Mouse (Mus musculus) left cerebral cortex, adult 9 months (tissue): ENCODE measurements around the gene Pogk.

ENCODE experiments used
- DNase-seq, 2 experiments: peaks; one replicate each; pipeline ENCODE4 v3.0.0; 2022; ENCODE audit warnings: low spot score in 2 of 2

Gene Pogk

DNA sequence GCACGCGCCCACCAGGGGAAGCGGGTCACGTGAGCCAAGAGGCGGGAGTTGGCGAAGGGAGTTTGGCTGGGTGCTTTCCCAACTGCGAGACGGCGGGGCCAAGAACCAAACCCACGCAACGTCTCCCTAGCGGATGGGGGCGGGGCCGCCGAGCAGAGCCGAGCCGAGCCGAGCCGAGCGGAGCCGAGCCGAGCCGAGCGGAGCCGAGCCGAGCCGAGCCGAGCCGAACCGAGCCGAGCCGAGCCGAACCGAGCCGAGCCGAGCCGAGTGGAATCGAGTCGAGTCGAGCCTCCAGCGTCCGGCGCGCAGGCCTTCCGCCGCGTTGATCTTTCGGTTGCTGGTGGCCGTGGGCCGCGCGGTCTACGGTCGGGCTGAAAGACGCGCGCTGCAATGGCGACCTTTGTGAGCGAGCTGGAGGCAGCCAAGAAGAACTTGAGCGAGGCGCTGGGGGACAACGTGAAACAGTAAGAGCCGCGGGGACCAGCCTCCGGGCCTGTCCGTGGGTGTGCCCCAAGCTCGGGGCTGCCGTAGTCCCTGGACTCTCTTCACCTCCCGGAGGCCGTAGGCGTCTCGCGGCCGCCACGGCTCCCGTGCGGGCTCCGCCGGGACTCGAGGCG, 30.5 kb downstream of the Pogk start, which contains the start of gene Tada1:
Gene Tada1 (plus strand): TSS at position 85 of the 617 bp plus-strand sequence.
- DNase-seq: peak; percentile 86 to 94

DNA sequence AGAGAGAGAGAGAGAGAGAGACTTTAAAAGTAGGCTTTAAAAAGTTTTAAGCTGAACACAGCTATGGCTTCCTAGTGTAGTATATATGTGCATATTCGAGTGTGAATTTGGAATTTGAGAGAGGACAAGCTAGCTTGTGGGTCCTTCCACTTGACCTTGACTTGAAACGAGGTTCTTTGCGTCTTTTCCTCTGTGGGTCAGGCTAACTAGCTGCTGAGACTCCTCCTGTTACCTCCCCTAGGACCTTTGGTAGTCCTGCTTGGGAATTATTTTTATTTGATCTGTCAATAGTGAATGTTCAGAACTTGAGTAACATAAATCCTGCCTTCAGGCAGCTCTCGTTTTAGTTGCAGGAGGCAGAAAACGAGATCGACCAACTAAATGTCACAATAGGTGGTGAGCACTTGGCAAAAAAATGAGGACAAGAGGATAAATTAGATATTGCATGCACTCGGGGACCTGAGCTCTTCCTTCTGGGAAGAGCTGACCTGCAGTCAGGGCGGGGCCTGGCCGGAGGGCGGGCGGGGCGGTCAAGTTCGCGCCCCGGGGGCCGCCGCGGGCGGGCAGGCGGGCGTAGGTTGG, 31.1 kb downstream of the Pogk start:
- no peak for DNase-seq

DNA sequence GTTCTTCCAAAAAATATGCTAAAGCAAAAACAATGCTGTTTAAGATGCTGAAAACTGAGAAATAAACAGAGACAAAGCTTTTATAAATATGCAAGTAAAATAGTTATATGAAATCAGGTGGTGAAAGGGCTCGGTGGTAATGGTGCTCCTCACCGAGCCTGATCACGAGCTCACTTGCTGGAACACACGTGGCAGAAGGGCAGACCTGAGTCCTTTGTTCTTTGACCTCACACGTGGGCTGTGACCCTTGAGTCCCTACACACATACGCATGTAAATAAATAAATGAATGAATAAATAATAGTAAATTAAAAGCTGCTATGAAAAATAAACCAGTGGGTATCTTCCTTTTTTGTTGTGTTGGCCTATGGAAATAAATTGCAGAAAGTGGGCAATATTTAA, 32.5 kb downstream of the Pogk start:
- no peak for DNase-seq

DNA sequence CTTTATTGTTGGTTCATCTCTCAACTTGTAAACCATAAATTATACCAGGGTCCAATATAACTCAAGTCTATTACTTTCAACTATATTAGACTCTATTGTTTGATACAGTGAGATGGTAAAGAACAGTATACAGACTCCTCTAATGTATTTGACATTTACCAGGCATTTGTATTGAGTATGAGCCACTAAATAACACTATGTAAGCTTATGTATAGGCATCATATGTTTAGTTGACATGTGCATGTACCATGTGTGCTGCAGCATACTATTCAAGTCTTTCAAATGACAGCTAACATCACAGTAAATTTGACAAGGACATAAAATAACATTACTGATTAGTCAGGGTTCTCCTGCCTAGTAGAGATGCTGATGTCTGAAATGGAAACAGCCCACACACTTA, 46.5 kb downstream of the Pogk start:
- no peak for DNase-seq

DNA sequence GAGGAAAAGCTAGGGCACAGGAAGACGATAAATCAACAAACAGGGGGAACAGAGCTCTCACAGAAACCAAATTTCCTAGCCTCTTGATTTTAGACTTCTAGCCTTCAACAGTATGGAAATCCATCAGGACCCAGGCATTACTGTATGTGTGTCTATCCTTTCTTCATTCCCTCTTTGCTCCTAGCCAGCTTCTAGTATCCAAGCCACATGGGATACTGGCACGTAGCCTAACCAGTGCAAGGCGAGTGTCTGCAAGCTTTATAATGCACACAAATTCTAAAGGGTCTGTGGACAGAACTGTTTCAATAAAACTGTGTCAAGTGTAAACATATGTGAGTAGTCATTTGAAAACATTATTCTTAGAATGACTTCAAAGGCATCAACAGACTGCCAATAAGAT, 47.0 kb downstream of the Pogk start:
- DNase-seq: no peak

DNA sequence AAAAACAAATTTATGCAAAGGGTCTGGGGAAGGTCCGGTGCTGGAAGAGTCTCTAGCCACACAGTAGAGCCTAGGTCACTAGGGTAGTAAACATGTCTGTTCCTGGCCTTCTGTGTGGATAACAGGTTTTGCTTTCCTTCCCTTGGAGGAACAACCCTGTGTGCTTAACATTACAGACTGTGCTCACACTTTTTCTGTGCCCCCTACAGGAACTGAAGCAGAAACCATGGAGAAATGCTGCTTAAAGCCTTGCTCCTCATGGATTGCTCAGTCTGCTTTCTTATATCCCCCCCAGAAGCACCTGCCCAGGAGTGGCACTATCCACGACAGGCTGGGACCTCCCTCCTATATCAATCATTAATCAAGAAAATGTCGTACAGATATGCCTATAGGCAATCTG, 47.8 kb downstream of the Pogk start:
- DNase-seq: no peak

DNA sequence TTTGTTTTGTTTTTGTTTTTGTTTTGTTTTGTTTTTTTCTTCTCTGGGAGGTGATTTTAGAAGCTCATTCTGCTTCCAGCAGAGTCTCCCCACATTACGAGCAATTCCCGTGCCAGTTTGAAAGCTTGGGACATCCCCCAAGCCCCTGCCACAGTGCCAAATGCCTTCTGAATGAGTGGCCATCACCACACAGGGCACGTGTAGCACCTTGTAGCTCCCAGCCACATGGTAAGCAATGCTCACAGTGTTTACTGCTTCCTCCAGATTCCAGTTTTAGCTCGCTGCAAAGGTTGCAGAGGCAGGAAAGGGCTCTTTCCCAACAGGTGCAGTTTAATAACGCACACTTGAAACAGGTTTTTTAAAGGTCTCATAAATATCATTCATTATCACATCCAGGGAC, 48.8 kb downstream of the Pogk start:
- DNase-seq: no peak

DNA sequence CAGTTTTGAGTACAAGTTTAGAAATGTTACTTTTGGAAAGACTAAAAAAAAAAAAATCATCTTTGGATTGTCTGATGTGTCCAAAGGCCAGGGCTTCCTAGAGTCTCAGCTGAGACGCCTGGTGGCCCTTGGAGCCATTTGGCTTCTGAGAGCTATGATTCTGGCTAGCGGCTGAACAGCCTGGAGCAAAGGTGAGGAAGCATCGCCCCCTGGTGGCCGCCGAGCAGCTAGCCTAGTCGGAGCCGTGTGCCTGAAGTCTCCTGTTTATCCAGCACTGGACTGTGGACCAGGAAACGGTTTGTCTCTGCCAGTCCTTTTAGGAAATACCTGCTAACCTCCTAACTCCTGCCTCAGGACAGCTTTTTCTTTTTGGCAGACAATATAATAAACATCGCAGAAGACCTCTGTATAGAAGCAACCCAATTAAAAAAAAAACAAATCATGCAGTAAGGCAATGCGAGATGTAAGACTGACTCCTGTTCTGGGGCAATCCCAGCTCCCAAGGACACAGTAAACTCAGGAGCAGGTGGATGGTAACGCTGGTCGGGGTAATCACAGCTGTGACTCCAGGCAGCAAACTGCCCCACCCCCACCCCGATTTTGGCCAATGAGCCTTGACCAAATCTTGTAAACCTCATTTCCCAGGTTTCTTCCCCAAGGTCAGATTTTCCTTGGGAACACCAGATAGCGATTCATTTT, 49.4 kb downstream of the Pogk start:
- DNase-seq: peak; percentile 36 to 90

DNA sequence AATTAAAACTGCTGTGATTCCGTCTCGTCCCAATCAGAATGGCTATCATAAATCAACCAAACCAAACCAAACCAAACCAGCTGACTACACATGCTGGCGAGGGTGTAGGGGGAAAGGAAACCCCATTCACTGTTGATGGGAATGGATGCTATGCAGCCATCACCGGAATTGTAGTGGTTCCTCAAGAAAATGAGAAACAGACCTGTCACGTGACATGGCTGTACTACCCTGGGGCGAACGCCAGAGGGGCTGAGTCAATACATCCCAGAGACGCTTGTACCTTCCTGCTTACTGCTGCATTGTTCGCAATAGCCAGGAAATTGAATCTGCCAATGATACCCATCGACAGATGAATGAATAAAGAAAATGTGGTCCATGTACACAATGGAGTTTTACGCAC, 59.9 kb downstream of the Pogk start:
- no peak for DNase-seq

DNA sequence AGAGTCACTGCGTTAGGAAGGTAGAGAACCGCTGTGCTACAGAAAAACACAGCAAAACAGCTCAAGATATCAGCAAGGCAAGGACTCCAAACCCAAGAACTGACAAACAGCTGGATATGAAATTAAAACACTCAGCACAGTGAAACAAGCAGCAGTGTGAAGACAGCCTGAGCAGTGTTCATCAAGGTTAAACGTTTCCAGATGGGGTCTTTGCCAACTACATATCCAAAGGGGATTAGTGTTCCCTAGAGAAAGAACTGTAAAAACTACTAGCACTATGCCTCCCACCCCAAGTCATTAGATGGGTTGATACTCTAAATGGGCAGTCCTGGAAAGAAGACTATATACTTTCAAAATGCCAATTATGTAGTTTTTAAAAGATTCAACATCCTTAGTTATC, 60.3 kb downstream of the Pogk start:
- DNase-seq: no peak

DNA sequence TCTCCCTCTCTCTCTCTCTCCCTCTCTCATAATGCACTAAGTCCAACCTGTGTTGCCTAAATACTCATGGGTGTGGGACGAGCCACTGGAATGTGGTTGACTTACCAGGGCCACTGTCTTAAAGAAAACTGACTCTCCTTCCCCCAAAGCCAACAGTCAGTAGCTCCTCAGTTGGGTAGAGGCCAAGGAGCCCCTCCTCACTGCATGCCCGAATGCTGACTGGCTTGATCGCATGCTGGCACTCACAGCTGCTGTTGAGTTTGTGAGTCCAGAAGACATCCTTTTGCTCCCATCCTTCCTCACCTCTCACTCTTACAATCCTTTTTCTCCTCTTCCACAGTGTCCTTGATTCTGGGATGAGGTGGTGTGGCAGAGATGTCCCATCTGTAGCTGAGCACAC, 62.8 kb downstream of the Pogk start:
- DNase-seq: no peak

DNA sequence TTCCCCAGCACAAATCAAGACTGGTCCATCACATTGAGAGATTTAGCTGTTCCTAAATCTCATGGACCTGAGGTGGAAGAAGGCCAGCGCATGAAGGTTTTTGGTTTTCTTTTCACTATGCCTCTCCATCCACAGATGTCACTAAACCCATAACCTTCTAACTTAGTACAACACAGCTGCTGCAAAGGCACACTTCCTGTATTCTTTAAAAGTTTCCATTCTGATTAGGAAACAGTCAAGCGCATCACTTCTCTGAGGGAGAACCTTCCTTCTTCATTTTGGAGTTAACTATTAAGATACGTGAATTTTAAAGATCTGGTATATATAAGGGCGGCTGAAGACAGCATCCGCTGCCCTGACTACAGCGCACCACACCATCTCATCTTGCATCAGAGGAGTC, 64.1 kb downstream of the Pogk start:
- no peak for DNase-seq

DNA sequence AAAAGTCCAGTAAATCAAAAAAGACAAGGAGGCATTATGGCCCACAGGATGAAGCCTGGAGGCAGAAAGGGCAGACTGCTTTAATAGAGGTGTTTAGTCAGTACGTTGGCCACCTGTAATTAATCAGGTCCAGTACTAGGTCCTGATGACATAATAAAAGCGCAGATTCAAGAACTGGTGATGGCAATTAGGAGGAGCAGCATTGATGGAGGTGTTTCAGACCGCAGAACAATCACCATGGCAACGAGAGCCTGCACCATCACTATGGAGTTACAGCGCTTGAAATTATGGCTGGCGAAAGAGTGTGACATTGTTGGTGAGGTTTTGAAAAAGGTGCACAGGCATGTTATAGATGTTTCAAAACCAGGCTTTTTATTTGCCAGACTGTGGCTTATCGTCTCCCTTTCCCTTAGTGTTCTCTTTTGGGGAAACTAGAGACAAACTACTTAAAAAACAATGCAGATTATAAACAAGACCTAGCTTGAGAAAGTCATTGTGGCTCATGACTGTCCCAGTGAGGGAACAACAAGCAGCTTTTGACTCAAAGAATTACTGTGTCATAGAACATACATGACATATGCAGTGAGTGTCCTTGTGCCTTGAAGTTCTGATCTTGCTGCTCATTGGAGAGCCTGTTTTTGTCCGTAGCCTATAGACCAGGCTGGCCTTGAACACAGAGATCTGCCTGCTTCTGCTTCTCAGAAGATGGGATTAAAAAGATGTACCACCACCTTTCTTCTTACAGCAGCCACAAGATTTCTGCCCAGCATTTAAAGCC, 65.2 kb downstream of the Pogk start:
- peak in 1 of 2 experiments; percentile 36 for DNase-seq

DNA sequence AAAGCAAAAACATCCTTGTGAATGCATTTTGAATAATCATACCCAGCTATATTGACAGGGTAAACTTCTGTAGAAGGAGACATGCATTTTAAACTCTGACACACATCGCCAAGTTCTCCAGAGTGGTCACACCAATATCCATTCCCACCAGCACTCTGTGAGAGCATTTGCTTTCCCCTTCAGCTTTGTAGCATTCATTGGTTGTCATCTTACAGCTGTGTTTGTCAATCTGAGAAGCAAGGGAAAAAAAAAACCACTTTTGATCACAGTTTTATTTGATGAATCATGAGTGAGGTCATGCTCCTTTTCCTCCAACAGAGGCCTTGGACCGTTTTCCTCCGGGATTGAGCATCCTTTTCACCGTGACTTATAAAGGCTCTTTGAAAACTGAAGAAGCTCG, 66.1 kb downstream of the Pogk start:
- no peak for DNase-seq

DNA sequence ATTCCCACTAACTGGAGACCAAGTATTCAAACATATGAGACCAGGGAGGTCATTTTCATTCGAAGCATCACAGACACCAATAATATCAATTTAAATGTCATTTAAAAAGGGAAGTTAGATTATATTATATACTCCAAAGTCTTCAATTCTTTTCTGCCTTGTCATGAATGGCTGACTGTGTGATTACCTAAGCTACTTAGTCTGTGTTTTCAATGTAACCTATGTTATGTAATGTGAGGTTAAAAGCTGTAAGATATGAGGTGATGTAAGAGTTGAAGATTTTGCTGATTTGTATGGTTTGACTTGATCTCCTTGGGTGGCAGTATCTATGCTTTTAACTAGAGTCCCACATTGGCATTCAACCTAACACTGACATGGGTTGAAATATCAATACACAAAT, 67.1 kb downstream of the Pogk start:
- DNase-seq: no peak

DNA sequence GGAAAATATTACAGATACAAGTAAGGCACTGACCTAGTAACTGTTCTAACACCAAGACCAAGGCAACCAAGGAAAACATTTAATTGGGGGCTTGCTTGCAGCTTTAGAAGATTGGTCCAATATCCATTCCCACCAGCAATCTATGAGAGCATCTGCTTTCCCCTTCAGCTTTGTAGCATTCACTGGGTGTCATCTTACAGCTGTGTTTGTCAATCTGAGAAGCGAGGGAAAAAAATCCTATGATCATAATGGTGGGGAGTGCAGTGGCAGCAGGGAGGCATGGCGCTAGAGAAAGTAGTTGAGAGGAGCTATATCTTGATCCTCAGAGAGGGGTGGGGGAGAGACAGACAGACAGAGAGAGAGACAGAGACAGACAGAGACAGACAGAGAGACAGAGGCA, 67.6 kb downstream of the Pogk start:
- no peak for DNase-seq

DNA sequence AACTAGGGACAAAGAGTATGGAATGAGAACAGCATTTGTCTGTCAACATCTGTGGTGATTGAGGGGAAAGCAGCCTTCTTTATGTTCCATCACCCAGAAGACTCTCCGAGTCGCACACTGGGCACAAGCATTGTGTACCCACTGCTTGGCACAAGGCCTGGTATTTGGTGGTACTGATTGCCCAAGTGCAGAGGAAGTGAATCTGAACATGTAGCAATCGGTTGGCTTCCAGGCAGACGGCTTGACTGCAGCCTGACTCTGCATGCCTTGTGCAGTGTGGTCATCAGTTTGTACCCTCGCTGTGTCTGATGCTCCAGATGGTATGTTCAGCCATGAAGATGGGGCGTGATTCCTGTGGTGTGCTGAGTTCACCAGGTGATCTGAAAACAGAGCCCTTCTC, 70.6 kb downstream of the Pogk start:
- peak in 1 of 2 experiments; percentile 47 for DNase-seq
